Mouse (Mus musculus): Measurements from ENCODE around the gene Cct7. TPM values are rescaled to one million over a fixed set of nuclear protein-coding genes. Genes with fewer than 3 reads are reported as not detected.

Gene Cct7
- total RNA-seq, 2 experiments from 2014 or later: 267 to 301 TPM

DNA sequence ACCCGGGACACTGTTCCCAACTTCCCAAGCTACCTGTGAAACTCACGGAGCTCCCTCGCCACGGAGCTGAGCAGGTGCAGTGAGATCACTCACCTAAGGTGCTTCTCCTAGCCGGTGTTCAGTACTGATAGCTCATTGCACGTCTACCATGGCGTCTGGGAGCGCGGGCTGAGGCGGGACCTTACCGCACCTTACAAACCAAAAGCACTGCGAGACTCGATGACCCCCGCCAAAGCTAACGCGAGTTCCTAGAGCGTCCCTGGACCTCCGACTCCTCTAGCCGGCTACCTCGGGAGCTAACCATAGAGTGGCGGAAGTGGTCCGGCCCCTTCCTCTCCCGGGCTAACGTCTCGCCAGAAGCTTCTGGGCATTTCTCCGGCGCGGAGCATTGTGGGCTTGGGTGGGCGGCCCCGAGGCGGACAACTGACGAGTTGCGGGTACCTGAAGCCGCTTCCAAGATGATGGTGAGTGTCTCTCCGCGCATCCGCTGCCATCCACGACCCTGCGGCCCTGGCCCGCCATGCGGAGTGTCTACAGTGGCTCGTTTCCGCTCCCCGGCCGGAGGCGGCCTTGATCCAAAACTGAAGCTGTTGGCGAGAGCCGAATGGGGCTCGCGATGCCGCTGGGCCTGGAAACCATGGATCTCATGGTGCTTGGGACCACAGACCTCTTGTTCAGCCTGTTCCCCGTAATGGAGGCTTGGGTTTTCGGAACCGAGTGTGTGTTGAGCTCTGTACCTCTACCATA, 523 bp downstream of the Cct7 start, which contains the start of gene Pradc1:
Gene Pradc1 (minus strand): TSS at position 307 of the 747 bp plus-strand sequence.
- peak; percentile 98 for DNase-seq

DNA sequence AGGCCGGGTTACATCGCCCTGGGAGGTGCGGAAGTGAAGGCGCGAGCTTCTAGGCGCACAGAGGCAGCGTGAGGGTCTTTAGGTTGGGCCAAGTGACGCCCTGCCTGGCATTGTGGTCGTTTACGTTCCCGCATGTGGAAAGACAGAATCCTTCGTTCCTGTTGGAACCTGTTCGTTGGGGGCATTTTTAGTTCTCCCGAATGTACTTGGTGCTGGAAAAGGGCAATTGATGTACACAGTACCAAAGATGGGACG, 1.0 kb downstream of the Cct7 start:
- DNase-seq: no peak

DNA sequence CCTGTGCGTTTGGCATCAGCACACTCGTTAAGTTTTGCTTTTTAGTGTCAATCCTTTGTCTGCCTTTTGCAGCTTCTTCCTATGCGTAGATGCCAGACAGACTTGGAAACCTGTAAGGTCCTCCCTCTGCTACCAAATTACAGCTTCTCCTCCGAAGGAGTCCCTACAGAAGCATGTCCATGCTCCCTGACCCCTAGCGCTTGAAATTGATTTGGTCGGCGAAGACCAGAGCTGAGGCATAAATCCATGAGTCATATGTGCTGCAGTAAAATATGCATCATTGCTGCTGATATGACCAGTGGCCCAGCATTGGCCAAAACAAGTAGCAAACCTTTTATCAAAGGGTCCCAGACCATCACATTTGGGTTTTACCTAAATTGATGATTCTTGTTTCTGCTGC, 1.5 kb downstream of the Cct7 start:
- peak; percentile 31 to 43 for DNase-seq

DNA sequence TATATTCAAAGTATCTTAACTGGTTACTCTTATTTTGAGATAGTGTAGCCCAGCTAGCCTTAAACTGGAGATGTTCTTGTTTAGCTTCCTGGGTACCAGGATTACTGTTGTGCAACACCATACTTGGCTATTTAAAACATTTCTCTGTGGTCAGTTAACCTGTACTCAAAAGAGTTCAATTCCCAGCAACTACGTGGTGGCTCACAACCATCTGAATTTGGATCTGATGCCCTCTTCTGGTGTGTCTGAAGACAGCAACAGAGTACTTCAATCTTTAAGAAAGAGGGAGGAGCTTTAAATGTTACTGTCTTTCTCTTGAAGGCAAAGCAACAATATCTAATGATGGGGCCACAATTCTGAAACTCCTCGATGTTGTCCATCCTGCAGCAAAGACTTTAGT, 8.3 kb downstream of the Cct7 start:
- DNase-seq: no peak

DNA sequence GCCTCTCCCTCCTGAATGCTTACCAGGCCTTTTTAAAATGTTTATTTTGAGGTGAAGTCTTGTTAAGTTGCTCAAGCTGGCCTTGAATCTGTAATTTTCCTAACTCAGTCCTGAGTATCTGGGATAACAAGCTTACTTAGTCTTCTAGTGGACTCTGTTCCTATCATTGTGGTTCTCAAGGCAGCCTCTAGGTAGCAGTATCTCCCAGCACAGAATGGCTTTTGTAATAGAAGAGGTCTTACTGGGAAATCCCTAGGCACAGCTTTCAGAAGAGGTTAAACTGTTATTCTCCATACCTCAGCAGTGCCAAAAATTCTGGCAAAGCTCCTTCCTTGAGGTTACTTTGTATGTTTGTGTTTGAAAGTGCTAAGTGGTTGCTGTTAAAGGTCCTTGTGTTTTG, 14.1 kb downstream of the Cct7 start:
- no peak for DNase-seq

DNA sequence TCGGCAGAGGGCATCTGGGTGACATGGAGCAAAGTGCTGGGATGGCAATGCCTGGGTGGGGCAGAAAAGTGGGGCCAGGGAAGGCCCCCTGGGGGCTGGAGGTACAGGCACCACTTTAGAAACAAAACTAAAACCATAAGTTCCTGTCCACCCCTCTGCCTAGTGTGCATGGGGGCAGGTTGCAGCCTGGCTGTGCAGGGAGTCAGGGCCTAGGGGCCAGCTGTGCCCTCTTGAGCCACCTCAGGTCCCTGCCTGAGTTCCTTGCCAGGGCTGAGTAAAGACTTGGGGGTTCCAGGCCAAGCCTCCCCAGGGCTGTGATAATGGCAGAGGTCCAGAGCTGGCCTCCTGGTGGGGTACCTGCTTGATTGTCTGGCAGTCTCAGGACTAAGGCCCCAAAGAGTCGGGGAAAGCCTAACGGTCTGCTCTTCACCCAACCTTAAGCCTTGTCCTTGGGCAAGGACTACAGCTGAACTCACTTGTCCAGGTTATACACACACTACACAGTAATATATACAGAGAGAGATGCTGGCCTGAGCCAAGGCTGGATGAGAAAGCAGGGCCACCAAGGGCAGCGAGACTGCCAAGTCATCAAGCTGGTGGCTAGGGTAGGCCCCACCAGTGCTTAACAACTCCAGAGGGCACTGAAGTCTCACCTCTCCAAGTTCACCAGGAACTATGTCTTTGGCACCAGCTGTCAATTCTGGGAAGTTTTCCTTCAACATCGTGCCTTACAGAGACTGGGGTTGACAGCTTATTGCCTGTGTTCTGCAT, 18.5 kb downstream of the Cct7 start:
- peak; percentile 51 to 66 for DNase-seq

DNA sequence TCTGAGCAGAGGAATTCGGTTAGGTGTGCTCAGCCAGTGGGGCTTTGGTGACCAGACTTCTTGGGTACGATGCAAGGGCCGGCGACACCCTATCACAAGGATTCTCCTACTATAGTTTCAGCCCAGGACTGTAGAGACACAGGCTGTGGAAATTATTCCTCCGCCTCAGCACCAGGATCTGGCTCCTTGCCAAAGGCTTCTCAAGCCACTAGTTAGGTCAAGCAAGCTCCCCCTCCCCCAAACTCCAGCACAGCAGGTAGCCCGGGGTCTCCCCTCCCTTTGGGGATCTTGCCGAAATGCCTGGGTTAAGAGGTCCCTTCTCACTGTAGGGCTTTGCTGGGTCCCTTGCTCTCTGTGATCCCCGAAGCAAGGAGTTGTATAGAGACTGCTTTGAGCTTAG, 20.6 kb downstream of the Cct7 start:
- no peak for DNase-seq

DNA sequence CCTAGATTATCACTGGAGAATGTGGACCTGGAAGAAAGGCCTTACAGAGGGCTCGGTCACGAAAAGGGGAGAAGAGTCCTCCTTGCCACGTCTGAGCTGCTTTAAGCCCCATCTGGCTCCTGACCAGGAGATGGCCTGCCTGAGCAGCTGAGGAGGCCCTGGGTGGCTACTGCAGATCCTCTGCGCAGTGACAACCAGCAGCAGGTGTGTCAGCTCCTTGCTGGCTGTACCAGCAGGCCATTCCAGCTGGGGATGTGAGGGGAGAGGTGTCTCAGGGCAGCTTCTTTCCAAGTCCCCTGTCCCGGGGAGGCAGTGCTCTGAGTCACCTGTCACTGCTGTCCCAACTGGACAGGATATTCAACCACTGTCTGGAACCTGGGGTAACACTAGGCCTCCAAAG, 21.2 kb downstream of the Cct7 start:
- no peak for DNase-seq

DNA sequence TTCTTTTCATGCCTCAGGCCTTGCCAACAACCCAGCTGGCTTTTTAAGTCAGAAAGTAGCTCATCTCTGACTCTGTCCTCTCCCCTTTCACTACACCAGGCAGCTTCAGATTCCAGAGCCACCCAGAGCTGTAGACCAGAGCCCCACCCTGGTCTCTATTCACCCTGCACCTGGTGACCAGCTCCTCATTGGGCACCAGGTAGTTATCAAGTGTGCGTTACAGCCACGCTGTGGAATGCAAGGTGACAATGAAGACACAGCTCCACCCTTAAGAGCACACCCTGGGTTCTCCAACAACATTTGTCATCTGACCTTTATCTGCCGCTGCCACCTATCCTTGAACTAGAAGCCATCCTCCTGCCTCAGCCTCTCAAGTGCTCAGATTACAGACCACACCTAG, 24.3 kb downstream of the Cct7 start:
- no peak for DNase-seq

DNA sequence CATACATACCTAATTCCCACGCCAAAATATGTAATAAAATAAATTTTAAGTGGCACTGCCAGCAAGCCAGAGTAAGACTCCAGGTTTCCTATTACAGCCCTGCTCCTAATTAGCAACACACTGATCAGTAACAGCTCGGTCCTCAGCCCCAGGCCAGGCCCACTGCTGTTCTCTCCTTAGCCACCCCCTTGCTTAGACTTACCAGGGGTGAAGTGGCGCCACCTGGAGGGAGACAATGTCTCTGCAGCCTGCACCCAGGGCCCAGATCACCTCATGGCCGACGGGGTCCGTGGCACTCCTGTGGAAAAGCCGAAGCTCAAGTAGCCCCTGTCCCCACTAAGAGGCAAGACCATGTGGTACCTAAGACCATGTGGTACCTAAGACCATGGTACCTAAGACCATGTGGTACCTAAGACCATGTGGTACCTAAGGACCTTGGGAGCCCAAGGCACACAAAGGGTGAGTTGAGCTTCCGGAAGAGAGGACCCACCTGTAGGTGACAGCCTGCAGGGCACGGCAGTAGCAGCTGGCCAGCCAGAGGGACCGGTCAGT, 26.1 kb downstream of the Cct7 start:
- DNase-seq: peak; percentile 54 to 56

DNA sequence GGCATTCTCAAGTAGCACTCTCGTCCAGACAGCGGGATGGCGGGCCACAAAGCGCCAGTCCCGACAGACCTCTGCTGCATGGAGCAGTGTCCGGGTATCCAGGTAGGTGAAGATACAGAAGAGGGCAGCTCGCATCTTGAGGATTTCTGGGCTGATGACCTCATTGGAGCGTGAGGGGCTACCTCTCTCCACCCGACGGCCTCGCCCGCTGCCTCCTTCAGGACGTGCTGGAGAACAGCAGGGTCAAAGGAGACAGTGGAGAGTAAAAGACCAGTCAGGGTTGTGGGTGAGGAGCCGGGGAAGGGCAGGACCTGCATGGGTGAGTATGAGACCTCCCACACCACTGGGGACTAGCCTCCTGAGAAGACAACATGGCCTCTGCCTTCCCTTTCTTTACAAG, 27.1 kb downstream of the Cct7 start:
- DNase-seq: no peak

DNA sequence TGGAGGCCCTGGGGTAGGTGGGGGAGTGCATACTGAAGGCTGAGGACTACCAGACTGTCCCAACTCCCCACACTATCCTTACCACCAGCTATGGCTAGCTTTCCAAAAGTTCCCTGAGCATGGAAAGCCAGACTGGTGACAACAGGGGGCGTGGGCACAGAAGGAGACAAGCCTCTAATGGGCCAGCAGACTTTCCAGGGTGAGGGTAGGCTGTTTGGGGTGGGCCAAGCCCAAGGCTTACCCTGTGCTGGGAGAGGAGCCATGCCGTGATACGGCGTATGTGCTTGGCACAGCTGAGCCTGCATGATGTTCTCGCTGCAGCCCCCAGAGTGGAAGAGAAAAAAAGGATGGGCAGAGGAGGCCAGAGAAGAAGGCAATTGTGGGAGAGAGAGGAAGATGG, 28.7 kb downstream of the Cct7 start:
- DNase-seq: no peak

DNA sequence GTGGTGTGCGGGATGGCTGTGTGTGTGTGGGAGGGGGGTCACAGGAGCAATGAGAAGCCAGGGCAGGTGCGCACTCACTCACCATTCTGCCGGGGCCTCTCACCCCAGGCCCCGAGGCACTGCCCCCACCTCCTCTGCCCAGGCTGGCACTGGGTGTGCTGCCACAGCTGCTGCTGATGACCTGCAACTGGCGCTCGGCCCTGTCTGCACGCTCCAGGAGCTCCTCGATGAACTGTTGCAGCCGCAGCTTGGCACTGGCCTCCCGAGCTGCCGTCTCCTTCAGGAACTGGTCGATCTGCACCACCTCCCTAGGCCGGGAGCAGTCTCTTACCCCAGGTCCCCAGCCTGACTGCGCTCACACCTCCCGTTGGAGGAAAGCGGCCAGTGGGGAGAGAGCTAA, 29.4 kb downstream of the Cct7 start:
- no peak for DNase-seq

DNA sequence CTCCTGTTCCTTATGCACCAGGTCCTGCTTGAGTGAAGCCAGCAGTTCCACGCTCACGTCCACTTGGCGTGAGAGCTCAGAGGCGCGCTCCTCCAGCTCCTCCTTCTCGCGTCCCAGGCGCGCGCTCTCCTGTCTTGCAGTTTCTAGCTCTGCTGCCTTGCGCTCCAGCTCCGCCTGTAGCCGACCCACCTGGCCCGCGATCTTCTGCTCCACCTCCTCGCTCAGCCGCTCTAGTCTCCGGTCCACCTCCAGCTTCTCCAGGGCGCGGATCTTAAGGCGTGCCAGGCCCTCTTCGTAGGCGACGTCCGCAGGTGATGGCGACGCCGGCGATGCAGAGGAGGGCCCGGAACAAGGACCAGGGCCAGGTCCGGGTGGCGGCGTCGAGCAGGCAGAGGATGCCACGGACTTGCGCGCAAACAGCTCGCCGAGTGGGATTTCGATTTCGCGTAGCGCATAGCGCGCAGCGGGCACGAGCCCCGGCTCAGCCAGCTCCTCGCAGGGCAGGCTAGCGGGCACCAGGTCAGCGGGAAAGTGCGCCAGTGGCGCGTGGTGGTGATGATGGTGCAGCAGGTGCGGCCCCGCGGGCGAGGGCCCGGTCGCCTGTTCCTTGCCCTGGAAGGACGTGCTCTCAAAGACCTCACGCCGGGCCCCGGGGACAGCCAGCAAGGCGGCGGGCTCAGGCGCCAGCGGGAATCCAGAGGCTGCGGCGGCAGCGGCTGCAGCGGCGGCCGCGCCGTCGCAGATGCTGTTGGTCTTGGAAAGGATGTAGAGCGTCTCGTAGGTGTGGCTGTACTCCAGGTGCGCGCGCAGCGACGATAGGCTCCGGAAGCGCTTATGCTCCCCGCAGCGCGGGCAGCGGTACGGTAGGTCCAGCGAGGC, 32.8 kb downstream of the Cct7 start:
- DNase-seq: no peak

DNA sequence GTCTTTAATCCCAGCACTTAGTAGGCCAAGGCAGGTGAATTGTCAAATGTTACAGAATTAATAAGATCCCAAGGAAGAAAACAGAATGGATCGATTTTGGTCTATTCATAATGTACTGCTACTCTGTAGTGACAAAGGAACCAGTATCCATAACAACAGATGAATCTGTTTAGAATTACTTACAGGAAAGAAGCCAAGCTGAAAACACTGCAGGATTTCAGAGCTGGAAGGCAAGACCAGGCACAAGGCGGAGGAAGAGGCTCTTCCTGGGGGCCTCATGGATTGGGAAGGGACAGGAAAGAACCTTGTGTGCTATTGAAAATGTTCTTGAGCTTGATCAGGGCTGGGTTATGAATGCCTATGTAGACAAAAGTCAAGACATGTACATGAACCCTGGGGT, 34.4 kb downstream of the Cct7 start:
- DNase-seq: no peak

DNA sequence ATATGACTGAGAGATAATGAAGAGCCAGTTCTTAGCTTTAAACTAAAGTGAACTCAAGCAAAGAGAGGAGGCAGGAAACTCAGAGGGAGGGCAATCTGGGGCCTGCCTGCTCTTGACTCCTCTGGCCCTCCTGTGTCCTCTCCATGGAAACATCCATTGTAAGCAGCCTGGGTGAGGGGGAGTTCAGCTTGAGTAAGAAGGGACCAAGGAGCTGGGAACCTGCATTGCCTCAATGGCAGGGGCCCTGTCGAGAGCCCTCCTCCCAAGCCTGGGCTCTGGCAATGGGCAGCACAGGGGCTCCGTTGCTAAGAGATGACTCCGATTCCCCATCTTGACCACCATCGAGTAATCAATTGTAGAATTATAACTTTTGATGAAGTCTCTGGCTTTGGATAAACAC, 37.2 kb downstream of the Cct7 start:
- DNase-seq: no peak

DNA sequence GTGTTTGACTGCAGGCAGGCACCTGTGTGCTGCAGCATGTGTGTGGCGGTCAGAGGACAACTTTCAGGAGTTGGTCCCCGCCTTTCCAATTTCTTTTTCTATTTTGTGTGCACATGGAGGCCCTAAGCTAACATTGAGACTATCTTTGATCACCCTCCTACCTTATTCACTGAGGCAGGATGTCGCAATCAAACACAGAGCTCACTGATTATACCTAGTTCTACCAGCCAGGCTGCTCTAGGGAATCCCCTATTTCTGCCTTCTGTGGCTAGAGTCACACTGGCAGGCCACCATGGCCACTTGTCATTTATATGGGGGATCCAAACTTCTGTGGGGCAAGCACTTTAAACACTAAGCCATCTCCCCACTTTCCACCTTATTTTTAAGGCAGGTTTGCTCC, 38.4 kb downstream of the Cct7 start:
- no peak for DNase-seq

DNA sequence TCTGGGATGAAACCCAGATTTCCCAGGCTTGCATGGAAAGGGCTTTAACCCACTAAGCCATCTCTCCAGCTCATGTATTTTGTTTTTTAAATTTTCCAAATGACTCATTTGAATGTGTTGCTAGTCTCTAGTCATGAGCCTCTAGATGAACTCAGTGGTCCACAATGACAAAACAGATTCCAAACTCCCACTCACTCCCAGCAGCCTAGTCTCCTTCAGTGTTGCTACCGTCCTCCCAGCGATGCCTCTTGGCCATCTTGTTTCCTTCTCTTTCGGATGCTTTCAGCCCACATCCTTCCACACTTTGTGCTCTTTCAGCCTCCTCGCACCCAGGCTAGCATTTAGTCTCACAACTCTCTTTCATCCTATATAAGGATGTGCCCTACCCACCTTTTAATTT, 38.9 kb downstream of the Cct7 start:
- DNase-seq: no peak

DNA sequence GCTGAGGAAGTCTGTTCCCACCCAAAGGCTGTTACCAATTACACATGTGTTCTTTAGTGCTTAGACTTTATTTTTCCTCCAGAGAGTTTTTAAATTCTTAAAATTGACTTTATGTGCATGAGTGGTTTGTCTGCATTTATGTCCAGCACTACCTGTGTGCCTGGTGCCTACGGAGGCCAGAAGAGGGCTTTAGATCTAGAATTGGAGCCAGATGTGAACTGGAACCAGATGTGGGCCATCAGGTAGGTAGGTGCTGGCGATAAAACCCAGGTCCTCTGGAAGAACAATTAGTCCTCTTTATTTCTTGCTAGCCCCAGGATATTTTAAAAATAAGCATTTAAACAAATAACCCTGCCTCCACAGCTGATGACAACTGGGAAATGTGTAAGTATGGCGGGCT, 40.3 kb downstream of the Cct7 start:
- no peak for DNase-seq

DNA sequence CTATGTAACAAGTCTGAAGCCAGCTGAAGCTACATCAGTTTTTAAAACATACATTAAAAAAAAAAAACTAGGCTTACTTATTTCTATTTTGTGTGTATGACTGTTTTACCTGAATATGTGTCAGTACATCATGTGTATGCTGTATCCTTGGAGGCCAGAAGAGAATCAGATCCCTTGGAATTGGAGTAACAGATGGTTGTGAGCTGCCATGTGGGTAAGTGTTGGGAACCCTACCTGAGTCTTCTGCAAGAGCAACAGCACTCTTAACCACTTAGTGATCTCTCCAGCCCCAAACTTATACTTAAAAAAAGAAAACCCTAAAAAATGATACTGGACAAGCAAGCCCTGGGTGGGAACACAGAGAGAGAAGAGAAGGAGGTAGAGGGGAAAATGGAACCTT, 45.7 kb downstream of the Cct7 start:
- DNase-seq: no peak

DNA sequence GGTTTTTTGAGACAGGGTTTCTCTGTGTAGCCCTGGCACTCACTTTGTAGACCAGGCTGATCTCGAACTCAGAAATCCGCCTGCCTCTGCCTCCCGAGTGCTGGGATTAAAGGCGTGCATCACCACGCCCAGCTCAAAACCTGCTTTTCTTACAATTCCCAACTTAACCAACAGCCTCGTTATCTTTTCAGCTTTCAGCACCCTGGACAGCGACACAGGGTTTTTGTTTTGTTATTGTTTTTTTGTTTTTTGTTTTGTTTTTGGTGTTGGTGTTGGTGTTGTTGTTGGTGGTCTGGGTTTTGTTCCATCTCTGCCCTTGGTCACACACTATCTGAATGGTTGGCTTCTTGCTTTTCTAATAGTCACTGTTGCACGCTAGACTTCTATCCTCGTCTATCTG, 46.8 kb downstream of the Cct7 start:
- DNase-seq: no peak

DNA sequence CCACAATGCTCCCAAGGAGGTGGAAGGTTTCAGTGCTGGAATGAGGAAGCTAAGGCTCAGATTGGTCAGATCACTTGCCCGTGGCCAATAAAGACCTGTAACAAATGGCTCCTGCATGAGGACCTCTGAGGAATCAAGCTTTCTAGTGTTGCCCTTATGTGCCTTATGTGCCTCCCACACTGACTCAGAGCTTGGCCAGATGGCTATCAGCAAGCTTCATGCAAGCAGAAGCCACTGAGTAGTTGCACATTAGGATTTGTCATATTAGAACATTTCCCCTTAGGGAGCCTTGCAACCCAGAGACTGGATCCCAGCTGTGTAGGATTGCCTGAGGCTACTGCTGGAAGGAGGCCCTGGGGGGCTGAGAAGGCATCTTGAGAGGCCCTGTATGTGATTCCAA, 49.1 kb downstream of the Cct7 start:
- DNase-seq: no peak

DNA sequence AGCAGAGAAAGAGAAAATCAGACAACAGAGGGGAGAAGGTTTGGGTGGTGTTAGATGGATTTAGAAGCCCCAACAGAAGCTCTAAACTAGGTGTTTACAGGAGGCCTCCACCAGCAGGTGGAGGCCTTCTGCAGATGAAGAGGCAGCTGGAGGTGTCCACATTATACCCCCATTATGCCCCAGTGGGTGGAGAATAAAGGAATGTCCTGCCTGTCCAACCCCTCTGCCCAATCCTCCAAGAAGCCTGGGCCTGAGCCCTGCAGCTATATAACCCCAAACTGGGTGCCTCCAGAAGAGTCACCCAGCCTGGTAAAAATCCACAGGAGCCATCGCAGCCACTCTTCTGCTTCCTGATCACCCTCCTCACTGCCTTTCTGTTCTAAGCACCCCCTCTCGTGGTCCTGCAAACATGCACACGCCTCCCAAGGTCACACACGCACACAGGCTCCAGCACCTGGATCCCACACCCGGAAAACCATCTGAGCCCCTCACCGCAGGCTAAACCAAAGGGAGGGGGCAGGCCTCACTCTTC, 50.3 kb downstream of the Cct7 start:
- no peak for DNase-seq

Data from adrenal gland, postnatal 36 days (tissue).